ENCODE assay signal across 12 mouse cellular contexts in the genomic region with DNA sequence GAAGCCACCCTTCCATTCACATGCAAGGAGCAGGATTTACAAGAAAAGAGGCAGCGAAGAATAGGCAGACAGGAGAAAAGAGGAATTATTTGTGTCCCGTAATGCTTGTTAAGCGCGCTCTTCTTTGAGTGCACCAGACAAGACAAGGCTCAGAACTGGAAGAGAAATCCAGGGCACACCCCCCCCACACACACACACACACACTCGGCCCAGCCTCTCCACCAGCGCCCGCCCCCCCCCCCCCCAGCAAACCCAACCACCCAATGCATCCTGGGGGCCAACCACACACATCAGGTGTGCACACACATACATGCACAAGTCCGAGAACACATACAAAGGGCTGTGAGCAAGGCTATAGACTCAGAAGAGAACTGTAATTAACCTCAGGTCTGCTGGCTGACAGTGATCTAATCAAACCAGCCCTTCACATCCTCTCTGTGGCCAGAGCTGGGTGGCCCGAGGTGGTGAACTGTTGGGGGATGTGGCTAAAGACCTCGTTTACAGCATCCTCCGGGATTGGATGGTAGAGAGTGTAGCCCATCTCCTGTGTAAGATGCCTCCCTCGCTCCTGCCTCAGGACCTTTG.
DNase-seq lines count a peak whose midpoint lies in the region; ATAC-seq lines count a peak whose summit lies in the region.
"Had no signal": no experiment of that assay in that cellular context is flagged by ENCODE, and none has a peak within 500 bp of the region (broad histone marks: within the 10 kb centered on the region; RNA-seq: fewer than 3 reads in every experiment).

No protein-coding gene starts in this region.

- H3K9me3 ChIP-seq in heart, embryonic 10.5 days: no peaks in the 10 kb centered on the region
- no peaks in the 10 kb centered on the region for H3K9me3 ChIP-seq in hindbrain, embryonic 14.5 days (ENCODE audit: control insufficient read depth, low read length)
- H3K9me3 ChIP-seq in midbrain, embryonic 15.5 days: no peaks in the 10 kb centered on the region

- intact Hi-C loops in heart, postnatal 10 days (cut with DNase I): no loop called here
- intact Hi-C loops in left cerebral cortex, postnatal 10 days (cut with DNase I): no loop called here

- peaks cover 98% of the 10 kb centered on the region for H3K27me3 ChIP-seq in heart, embryonic 10.5 days (ENCODE audit: insufficient read depth, poor library complexity, severe bottlenecking)
- H3K27me3 ChIP-seq in hindbrain, embryonic 14.5 days (ENCODE audit: control insufficient read depth, insufficient read depth, low read length): 0 out of 2 replicates have a peak, but pooled peaks cover 6% of the 10 kb centered on the region
- H3K27me3 ChIP-seq in midbrain, embryonic 15.5 days (replicated peaks): no peaks in the 10 kb centered on the region

- H3K9ac ChIP-seq in hindbrain, embryonic 14.5 days: peak overlapping the region; percentile 41
- H3K9ac ChIP-seq in midbrain, embryonic 15.5 days: peak overlapping the region; percentile 22; the same call in 1 of the 2 replicates

- WGBS in heart, embryonic 10.5 days: 19% methylated on average over 12 of the region's 12 CpGs
- WGBS in hindbrain, embryonic 14.5 days: 8% methylated on average over 10 of the region's 12 CpGs
- 6% methylated on average over 11 of the region's 12 CpGs for WGBS in midbrain, embryonic 15.5 days

- DNase-seq in heart, embryonic 10.5 days (ENCODE audit: low spot score): no peak
- no peak for DNase-seq in heart, postnatal 10 days
- peak; percentile 19 for DNase-seq in embryo, embryonic 9.5 days (ENCODE audit: extremely low spot score)
- DNase-seq in hindbrain, embryonic 14.5 days (ENCODE audit: low spot score): no peak
- no peak for DNase-seq in left cerebral cortex, postnatal 10 days (ENCODE audit: extremely low spot score in 1 of 2, low spot score in 2 of 2)
- no peak for DNase-seq in thymus, postnatal 4 days
- no peak for DNase-seq in T-cell, adult 2 months (ENCODE audit: low spot score)
- DNase-seq: cerebellum, adult 9-10 months; gastrocnemius, postnatal 36 days; right cerebral cortex, postnatal 14 days; thymus, postnatal 36 days had no signal

- peaks cover 23% of the 10 kb centered on the region for H3K4me1 ChIP-seq in heart, embryonic 10.5 days
- H3K4me1 ChIP-seq in hindbrain, embryonic 14.5 days (replicated peaks; ENCODE audit: control insufficient read depth, insufficient read depth, low read length): peaks cover 17% of the 10 kb centered on the region
- peaks cover 15% of the 10 kb centered on the region for H3K4me1 ChIP-seq in midbrain, embryonic 15.5 days

- no peaks in the 10 kb centered on the region for H3K36me3 ChIP-seq in heart, embryonic 10.5 days
- no peaks in the 10 kb centered on the region for H3K36me3 ChIP-seq in hindbrain, embryonic 14.5 days (replicated peaks; ENCODE audit: control insufficient read depth, insufficient read depth)
- H3K36me3 ChIP-seq in midbrain, embryonic 15.5 days (replicated peaks): no peaks in the 10 kb centered on the region

- H3K4me3 ChIP-seq in heart, embryonic 10.5 days: peak overlapping the region; percentile 46
- H3K4me3 ChIP-seq in hindbrain, embryonic 14.5 days (replicated peaks; ENCODE audit: low read length): no peak overlapping the region; the same call in 1 of the 2 replicates
- H3K4me3 ChIP-seq in midbrain, embryonic 15.5 days: peak overlapping the region; percentile 18; the same call in 1 of the 2 replicates

- H3K4me2 ChIP-seq in hindbrain, embryonic 14.5 days (replicated peaks): peak overlapping the region; percentile 50
- H3K4me2 ChIP-seq in midbrain, embryonic 15.5 days: peak overlapping the region; percentile 49

- peak; percentile 21; the same call in 1 of the 2 replicates for ATAC-seq in hindbrain, embryonic 14.5 days (ENCODE audit: low FRiP score)
- peak; percentile 41 for ATAC-seq in midbrain, embryonic 15.5 days (replicated peaks)

- H3K27ac ChIP-seq in heart, embryonic 10.5 days: 0 out of 2 replicates have a peak overlapping the region, but pooled peaks have one; percentile 36
- no peak overlapping the region for H3K27ac ChIP-seq in hindbrain, embryonic 14.5 days
- peak overlapping the region; percentile 34 for H3K27ac ChIP-seq in midbrain, embryonic 15.5 days
